Mouse (Mus musculus) central nervous system, embryonic 11.5 days (tissue): ENCODE data around the gene Nyx. TPM values are rescaled to one million over a fixed set of nuclear protein-coding genes. Genes with fewer than 3 reads are reported as not detected.

Experiments used
- polyA plus RNA-seq: library from polyadenylated mRNA; depleted of rRNA; stranded (reverse); fragments of >200 nt; gene quantifications from 2 replicates; pipeline ENCODE4 v1.2.3, GENCODE M21; 2012; rRNA removed

The Nyx gene
- 0.19 TPM in 2 replicates for polyA plus RNA-seq

DNA sequence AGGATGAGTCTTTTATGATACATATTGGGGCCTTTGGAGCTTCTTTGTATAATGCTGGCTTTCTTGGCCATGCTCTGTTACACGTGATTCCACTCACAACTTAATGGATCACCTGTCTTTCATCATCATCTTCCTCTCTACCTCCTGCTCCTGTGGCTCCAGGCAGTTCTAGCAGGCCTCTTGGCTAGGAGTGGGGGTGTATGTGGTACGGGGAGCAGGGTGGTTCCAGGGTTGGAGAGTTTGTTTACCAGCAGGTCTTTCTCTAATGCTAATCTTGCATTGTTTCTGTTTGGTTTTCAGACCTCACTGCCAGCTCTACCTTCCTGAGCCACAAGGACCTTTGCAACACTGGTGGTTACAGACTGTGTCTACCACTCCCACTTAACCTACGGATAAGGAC lies at the start of gene Nyx:
TSS of gene Nyx (plus strand) at position 301 of the 400 bp plus-strand sequence.

Other genes with a start within 250 kb of the Nyx start
- 202 and 367 TPM in 2 replicates for gene Ddx3x, start 185.1 kb upstream of the Nyx start, polyA plus RNA-seq
- gene Gpr34, start 166.0 kb downstream of the Nyx start, polyA plus RNA-seq = 0.34 and 0.92 TPM in 2 replicates
- gene Gpr82, start 195.3 kb downstream of the Nyx start, polyA plus RNA-seq = not detected in 2 replicates